Mouse (Mus musculus) hindbrain, embryonic 11.5 days (tissue): ENCODE measurements around the gene B3gnt6. TPM values are rescaled to one million over a fixed set of nuclear protein-coding genes. Genes with fewer than 3 reads are reported as not detected.

Experiments used
- ATAC-seq: fragments of 200-750 bp; cut with Nextera tagmentation; 2 replicates; pipeline ENCODE4 v1.8.0; 2017; ENCODE audit warnings: mild to moderate bottlenecking, moderate TSS enrichment, moderate library complexity; ENCODE audit not compliant: low FRiP score
- DNase-seq: peaks from one replicate; pipeline ENCODE4 v3.0.0-alpha.2; 2015; ENCODE audit warnings: low spot score
- H3K27ac ChIP-seq: fragments of 300-500 bp; sonication (generic); 2 replicates; pipeline ENCODE4 v1.5.1; 2014; ENCODE audit warnings: mild to moderate bottlenecking, low read depth, low read length
- H3K27me3 ChIP-seq: fragments of 300-500 bp; sonication (generic); 2 replicates; pipeline ENCODE4 v1.6.1; 2014; ENCODE audit warnings: mild to moderate bottlenecking, low read length, moderate library complexity, mixed read lengths; ENCODE audit not compliant: control insufficient read depth, insufficient read depth
- H3K36me3 ChIP-seq: fragments of 300-500 bp; sonication (generic); 2 replicates; pipeline ENCODE4 v1.6.1; 2014; ENCODE audit warnings: mild to moderate bottlenecking, low read length, moderate library complexity, mixed read lengths; ENCODE audit not compliant: control insufficient read depth, insufficient read depth
- H3K4me1 ChIP-seq: fragments of 300-500 bp; sonication (generic); replicated peaks from 2 replicates; pipeline ENCODE4 v1.6.1; 2014; ENCODE audit warnings: low read length, mixed read lengths; ENCODE audit not compliant: control insufficient read depth, insufficient read depth
- H3K4me2 ChIP-seq: fragments of 300-500 bp; sonication (generic); replicated peaks from 2 replicates; pipeline ENCODE4 v1.6.1; 2014; ENCODE audit warnings: mild to moderate bottlenecking, low read depth, low read length
- H3K4me3 ChIP-seq: fragments of 300-500 bp; sonication (generic); 2 replicates; pipeline ENCODE4 v1.5.1; 2014; ENCODE audit warnings: low read depth, low read length
- H3K9ac ChIP-seq: fragments of 300-500 bp; sonication (generic); 2 replicates; pipeline ENCODE4 v1.6.1; 2014; ENCODE audit warnings: low read depth, low read length
- H3K9me3 ChIP-seq: fragments of 300-500 bp; sonication (generic); 2 replicates; pipeline ENCODE4 v1.6.1; 2016; ENCODE audit warnings: low read length; ENCODE audit not compliant: control insufficient read depth
- WGBS: fragments of 180-500 bp; shearing (Covaris S2); extraction: QIAGEN DNeasy Blood & Tissue Kit; methylation state at CpG from one replicate; pipeline ENCODE4 v1.1.7; 2014; 5-methylcytosine and 5-hydroxymethylcytosine counted together
- polyA plus RNA-seq: library from polyadenylated mRNA; unstranded; fragments of >200 nt; fragmentation: Nextera tagmentation; extraction: Ambion mirVana; gene quantifications from 2 replicates; pipeline ENCODE4 v1.2.1, GENCODE M21; 2014

B3gnt6 gene
- polyA plus RNA-seq, 1 experiment from 2014 or later, result 0.20 TPM

DNA sequence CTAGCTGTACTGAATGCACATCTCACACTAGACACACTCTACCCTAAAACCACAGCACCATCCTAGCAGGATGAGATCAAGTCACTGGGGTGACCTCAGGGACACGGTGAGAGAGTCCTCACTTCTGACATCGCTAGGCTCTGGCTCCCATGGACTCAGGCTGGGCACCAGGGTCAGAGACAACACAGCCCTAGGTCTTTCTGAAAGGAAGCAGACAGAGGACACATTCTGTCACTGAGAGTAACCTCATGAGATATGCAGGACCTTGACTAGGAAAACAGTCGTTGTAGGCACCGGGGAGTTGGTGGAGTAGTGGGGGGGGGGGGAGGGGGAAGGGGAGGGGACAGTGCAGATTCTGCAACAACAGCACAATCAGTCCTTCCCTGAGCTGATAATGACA, 25.9 kb downstream of the B3gnt6 start:
- H3K4me3 ChIP-seq, result no peak overlapping the region
- no peaks in the 10 kb centered on the region for H3K27me3 ChIP-seq
- 43% methylated on average over 4 of the region's 4 CpGs for WGBS
- ATAC-seq, result no peak
- no peaks in the 10 kb centered on the region for H3K9me3 ChIP-seq
- no peak overlapping the region for H3K9ac ChIP-seq
- no peak for DNase-seq
- no peaks in the 10 kb centered on the region for H3K36me3 ChIP-seq
- H3K4me1 ChIP-seq, result 0 out of 2 replicates have a peak, but pooled peaks cover 2% of the 10 kb centered on the region
- H3K27ac ChIP-seq, result no peak overlapping the region
- H3K4me2 ChIP-seq, result no peak overlapping the region

GRCm38 (mm10) chr7:98172661-98173060, 26.6 kb downstream of the B3gnt6 start:
- H3K36me3 ChIP-seq, result no peaks in the 10 kb centered on the region
- WGBS, result 87% methylated on average over 8 of the region's 8 CpGs
- H3K9me3 ChIP-seq, result no peaks in the 10 kb centered on the region
- H3K27ac ChIP-seq, result no peak overlapping the region
- no peak overlapping the region for H3K4me2 ChIP-seq
- no peak overlapping the region for H3K4me3 ChIP-seq
- no peaks in the 10 kb centered on the region for H3K27me3 ChIP-seq
- ATAC-seq (no peak), DNase-seq (no peak)
- H3K9ac ChIP-seq, result no peak overlapping the region
- 0 out of 2 replicates have a peak, but pooled peaks cover 2% of the 10 kb centered on the region for H3K4me1 ChIP-seq

DNA sequence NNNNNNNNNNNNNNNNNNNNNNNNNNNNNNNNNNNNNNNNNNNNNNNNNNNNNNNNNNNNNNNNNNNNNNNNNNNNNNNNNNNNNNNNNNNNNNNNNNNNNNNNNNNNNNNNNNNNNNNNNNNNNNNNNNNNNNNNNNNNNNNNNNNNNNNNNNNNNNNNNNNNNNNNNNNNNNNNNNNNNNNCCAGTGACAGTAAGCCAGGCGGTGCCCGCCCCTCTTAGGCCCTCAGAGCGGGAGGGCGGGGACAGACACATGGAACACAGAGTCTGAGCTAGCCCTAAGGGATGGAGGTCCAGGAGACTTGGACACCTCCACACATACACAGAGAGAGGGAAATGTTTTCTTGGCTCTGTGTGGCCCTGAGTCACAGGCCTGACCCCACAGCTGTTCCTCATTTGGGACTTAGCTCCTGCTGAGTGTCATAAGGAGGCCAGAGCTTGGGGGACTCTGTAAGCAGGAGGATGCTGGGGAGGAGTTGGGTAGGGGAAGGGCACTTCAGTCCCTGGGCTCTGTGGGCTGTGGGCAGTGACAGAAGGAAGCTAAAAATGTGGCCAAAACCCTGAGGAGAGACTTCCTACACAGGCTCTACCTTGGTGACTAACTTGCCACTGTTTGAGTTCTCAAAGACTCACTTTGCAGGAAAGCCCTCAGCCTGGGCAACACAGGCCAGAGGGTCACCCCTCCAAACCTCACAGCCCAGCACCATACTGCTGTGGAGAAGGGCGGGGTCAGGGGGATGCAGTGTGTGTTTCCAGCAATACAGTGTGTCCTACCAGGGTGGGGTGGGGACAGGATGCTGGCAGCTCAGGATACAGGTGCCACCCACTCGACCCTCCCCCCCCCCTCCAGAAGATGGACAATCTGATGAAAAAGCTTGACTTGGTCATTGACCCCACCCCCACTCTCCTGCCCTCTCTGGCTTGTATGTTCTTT, 27.9 kb downstream of the B3gnt6 start:
- no peak overlapping the region for H3K4me2 ChIP-seq
- H3K36me3 ChIP-seq, result no peaks in the 10 kb centered on the region
- DNase-seq, result no peak
- no peak overlapping the region for H3K27ac ChIP-seq
- H3K9ac ChIP-seq, result no peak overlapping the region
- no peaks in the 10 kb centered on the region for H3K9me3 ChIP-seq
- no peak overlapping the region for H3K4me3 ChIP-seq
- no peaks in the 10 kb centered on the region for H3K4me1 ChIP-seq
- H3K27me3 ChIP-seq, result no peaks in the 10 kb centered on the region
- ATAC-seq, result 0 out of 2 replicates have a peak, but pooled peaks have one; percentile 43
- 54% methylated on average over 6 of the region's 6 CpGs for WGBS

- ATAC-seq, result peak; percentile 46
- Histone ChIP-seq H3K36me3 (no peaks in the 10 kb centered on the region), H3K9me3 (no peaks in the 10 kb centered on the region), H3K27ac (peak overlapping the region; percentile 27; the same call in 1 of the 2 replicates), H3K27me3 (no peaks in the 10 kb centered on the region), H3K4me3 (no peak overlapping the region), H3K4me1 (peaks cover 4% of the 10 kb centered on the region; the same call in 1 of the 2 replicates), H3K9ac (no peak overlapping the region; the same call in 1 of the 2 replicates), H3K4me2 (no peak overlapping the region)
- DNase-seq, result no peak
- WGBS, result 60% methylated on average over 9 of the region's 10 CpGs
Measured at GRCm38 (mm10) chr7:98164999-98165528, 34.2 kb downstream of the B3gnt6 start.

DNA sequence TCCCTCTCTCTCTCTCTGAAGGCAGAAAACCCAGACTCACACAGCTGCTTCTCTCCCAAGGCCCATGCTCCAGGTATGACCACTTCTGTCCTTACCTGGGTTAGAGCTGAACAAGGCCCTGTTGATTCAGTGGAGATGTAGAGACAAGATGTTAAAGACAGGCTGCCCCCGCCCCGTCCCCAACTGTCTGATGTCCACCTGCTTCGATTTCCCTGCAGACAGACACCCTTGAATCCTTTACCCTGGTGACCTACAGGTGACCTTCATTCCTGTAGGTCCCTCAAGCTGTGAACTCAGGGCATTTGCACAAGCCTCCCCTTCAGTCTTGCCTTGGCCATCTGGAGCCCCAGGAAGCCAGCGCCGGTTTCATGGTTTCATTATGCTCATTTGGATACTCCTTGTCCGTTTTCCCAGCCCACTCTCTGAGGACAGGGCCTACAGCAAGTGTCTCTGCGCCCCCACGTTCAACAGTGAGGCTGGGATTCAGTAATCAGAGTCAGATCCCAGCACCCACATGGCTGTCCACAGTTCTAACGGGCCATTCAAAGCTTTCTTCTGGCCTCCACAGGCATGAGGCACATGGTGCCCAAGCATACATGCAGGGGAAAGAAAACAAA, 34.8 kb downstream of the B3gnt6 start:
- H3K4me2 ChIP-seq, result no peak overlapping the region
- no peaks in the 10 kb centered on the region for H3K9me3 ChIP-seq
- no peaks in the 10 kb centered on the region for H3K36me3 ChIP-seq
- DNase-seq (no peak), ATAC-seq (no peak)
- peaks cover 4% of the 10 kb centered on the region; the same call in 1 of the 2 replicates for H3K4me1 ChIP-seq
- no peak overlapping the region for H3K4me3 ChIP-seq
- no peak overlapping the region for H3K9ac ChIP-seq
- H3K27me3 ChIP-seq, result no peaks in the 10 kb centered on the region
- H3K27ac ChIP-seq, result no peak overlapping the region
- WGBS, result 76% methylated on average over 9 of the region's 9 CpGs

GRCm38 (mm10) chr7:98163700-98164099, 35.6 kb downstream of the B3gnt6 start:
- ATAC-seq, result no peak
- no peaks in the 10 kb centered on the region for H3K27me3 ChIP-seq
- peaks cover 4% of the 10 kb centered on the region; the same call in 1 of the 2 replicates for H3K4me1 ChIP-seq
- H3K9me3 ChIP-seq, result no peaks in the 10 kb centered on the region
- no peak overlapping the region for H3K4me2 ChIP-seq
- H3K9ac ChIP-seq, result no peak overlapping the region
- H3K27ac ChIP-seq, result no peak overlapping the region
- DNase-seq, result no peak
- 67% methylated on average over 3 of the region's 3 CpGs for WGBS
- no peak overlapping the region for H3K4me3 ChIP-seq
- no peaks in the 10 kb centered on the region for H3K36me3 ChIP-seq

DNA sequence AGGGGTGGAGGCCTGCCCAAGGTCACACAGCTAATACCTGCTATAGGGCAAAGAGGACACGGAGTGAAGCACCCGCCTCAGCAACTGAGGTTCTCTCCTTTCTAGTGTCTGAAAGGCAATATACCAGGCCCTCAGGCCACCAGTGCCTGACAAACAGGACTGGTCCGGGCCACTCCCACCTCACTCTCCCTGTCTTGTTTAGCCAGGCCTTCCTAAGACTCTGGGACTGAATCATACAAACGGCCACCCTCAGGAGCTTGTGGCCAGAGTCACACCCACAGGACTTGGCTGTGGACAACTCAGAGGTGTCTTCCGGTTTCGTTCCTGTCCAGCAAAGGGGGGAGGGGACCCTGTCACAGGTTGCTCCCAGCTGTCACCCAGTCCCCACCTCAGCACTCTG, 37.0 kb downstream of the B3gnt6 start:
- Histone ChIP-seq H3K27ac (no peak overlapping the region), H3K9me3 (no peaks in the 10 kb centered on the region), H3K4me3 (no peak overlapping the region), H3K4me1 (peaks cover 4% of the 10 kb centered on the region; the same call in 1 of the 2 replicates), H3K36me3 (no peaks in the 10 kb centered on the region), H3K9ac (no peak overlapping the region), H3K4me2 (no peak overlapping the region), H3K27me3 (no peaks in the 10 kb centered on the region)
- DNase-seq (no peak), ATAC-seq (no peak)
- WGBS, result 84% methylated on average over 6 of the region's 6 CpGs

- Histone ChIP-seq H3K27ac (no peak overlapping the region), H3K9me3 (no peaks in the 10 kb centered on the region), H3K4me3 (no peak overlapping the region), H3K36me3 (no peaks in the 10 kb centered on the region), H3K9ac (no peak overlapping the region), H3K4me1 (peaks cover 3% of the 10 kb centered on the region; the same call in 1 of the 2 replicates), H3K27me3 (no peaks in the 10 kb centered on the region), H3K4me2 (no peak overlapping the region)
- ATAC-seq, result no peak
- DNase-seq, result no peak
- WGBS, result 62% methylated on average over 8 of the region's 8 CpGs
Measured at GRCm38 (mm10) chr7:98160041-98160740, 39.1 kb downstream of the B3gnt6 start.
